Mouse (Mus musculus): Measurements from ENCODE around the gene Schip1. TPM values are rescaled to one million over a fixed set of nuclear protein-coding genes. Genes with fewer than 3 reads are reported as not detected.
"Not testable (repeated sequence)": the region's sequence is repeated elsewhere in the genome, so short reads cannot be mapped to it uniquely, and the experiment has no call there.

The Schip1 gene
- 100 to 1,000 TPM; 200 to 207 TPM for total RNA-seq (2021)

DNA sequence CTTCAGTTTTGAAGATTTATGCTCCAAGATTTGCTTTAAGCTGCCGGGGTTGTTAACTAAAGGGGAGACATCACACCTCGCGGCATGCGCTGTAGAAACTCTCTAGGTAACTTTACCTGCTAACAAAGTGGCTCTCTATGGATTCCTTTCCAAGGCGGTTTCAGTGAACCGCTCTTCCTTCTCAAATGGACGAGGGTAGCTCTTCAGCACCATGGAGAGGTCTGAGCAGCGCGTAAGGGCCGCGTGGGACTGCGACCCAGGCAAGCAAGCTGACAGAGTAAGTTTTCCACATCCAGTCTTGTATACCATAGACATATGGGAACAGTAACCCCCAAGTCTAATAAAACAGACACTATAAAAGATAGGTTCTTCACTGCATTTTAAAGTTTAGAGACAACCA, at the start of gene Schip1:
Gene Schip1, plus strand, starts transcription at position 72 of the 400 bp plus-strand sequence.
- DNase-seq (ENCODE audit: low spot score): no peak
- intact Hi-C loops (cut with DNase I): no loop called here

GRCm38 (mm10) chr3:68015786-68016185, 48.8 kb upstream of the Schip1 start:
- no peak for DNase-seq (ENCODE audit: low spot score)
- intact Hi-C loops (cut with DNase I): no loop called here

DNA sequence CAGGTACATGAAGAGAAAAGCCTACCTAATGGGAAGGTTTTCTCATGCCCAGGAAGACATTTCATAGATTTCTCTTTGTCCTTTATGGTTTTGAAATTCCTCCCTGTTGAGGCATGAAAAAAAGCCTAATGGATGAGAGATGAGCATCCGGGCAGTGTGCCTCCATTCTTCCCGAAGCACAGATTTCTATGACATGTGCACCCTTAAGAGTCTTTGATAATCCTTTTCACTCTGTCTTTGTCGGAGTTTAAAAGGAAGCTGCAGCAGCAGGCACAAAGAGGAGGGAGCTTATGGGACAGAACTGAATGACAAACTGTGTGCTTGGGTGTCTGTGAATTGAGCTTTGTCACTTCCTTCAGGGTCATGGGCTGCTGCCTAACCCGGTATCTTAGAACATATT, 45.2 kb upstream of the Schip1 start:
- intact Hi-C loops (cut with DNase I): no loop called here
- DNase-seq (ENCODE audit: low spot score): no peak

DNA sequence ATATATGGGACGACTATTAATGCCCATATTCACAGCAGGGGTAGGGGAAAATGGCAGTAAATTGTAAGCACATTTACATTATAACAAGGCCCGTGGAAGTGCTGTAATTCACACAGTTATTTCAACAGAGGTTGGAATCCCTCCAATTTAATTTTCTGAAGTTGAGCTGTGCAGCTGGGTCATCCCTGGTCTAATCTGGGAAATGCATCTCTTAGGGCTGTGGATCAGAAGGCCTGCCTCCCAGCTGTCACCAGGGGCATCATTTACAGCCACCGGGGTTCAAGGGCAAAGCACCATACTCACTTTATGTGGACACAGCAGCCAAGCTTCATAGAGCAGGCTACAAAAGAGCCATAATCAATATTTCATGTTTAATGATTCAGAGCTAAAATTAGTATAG, 28.5 kb upstream of the Schip1 start:
- DNase-seq (ENCODE audit: low spot score): no peak
- intact Hi-C loops (cut with DNase I): no loop called here

DNA sequence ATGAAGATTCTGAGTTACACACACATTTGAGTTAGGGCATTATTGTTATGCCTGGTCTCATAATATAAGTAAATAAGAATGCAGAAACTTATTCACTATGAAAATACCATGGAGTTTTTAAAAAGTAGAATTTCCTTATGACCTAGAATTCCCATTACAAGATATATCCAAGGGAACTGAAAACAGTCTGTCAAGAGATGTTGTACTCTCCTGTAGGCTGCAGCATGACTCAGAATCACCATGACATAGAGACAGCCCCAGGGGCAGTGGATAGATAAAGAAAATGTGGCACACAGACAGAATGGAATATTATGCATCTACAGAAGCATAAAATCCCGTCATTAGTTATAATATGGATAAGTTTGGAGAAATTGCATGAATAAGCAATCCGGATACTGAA, 21.7 kb upstream of the Schip1 start:
- no peak for DNase-seq (ENCODE audit: low spot score)
- intact Hi-C loops (cut with DNase I): no loop called here

GRCm38 (mm10) chr3:68045475-68046416, 18.9 kb upstream of the Schip1 start:
- no peak for DNase-seq (ENCODE audit: low spot score)
- intact Hi-C loops (cut with DNase I): loop anchor here (2.0 kb wide), 2 partner anchors 421 to 533 kb away; no protein-coding TSS in a partner anchor

DNA sequence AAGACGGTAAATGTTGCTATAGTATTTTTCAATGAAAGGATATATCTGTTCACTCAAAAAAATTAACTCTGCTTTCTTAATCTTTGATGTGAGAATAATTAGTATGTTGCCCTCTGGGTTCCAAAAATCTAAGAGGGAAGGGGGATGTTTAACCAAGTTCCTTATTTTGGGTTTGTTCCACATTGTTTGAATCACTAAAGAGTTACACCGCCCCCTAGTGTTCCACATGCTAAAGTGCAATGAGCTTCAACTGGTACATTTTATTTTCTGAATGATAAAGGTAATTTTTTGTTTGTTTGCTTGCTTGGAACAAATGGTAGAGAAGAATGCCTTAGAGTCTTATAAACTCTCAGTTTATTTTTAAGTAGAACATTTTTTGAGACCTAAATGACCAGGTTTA, 11.1 kb upstream of the Schip1 start:
- intact Hi-C loops (cut with DNase I): loop anchor here (10.0 kb wide), 1 partner anchor 661 kb away; no protein-coding TSS in a partner anchor
- DNase-seq (ENCODE audit: low spot score): no peak

GRCm38 (mm10) chr3:68055071-68055470, 9.5 kb upstream of the Schip1 start:
- intact Hi-C loops (cut with DNase I): loop anchor here (5.0 to 10.0 kb wide), 3 partner anchors 442 to 660 kb away; no protein-coding TSS in a partner anchor
- no peak for DNase-seq (ENCODE audit: low spot score)

- DNase-seq (ENCODE audit: low spot score): peak; percentile 17
These were observed 8.0 kb upstream of the Schip1 start for GRCm38 (mm10) chr3:68056373-68057275.

DNA sequence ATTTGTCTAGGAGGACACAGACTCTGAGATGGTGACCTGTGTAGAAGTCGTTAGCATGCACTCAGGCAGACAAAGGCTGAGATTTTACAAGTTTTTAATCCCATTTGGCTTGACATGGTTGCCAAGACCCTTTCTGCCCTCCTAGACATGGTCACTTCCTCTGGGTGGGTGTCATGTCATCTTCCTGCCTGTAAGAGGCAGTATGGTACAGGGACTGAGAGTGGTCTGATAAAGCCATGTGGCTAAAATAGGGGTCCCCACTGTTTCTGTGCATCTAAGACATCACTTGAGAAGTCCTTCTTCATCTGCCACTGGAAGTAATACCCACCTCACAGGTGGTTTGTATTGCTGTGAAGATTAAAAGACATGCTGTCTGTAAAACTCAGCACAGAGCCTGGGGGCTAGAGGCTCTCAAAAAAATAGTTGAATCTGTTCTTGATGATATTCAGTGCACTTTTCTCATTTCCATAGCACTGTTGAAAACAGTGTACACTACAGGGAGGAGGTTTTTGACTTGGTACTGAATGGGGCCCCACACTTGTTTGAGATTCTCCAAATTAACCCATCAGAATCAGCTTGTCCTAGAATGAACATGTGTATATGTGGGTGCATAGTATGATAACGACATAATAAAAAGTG, 5.3 kb upstream of the Schip1 start:
- no peak for DNase-seq (ENCODE audit: low spot score)
- intact Hi-C loops (cut with DNase I): loop anchor here (5.0 to 10.0 kb wide), 3 partner anchors 438 to 656 kb away; no protein-coding TSS in a partner anchor

More at GRCm38 (mm10) chr3:68056373-68057275, 8.0 kb upstream of the Schip1 start:
- intact Hi-C loops (cut with DNase I): loop anchor here (1.0 to 10.0 kb wide), 4 partner anchors 441 to 658 kb away; no protein-coding TSS in a partner anchor

DNA sequence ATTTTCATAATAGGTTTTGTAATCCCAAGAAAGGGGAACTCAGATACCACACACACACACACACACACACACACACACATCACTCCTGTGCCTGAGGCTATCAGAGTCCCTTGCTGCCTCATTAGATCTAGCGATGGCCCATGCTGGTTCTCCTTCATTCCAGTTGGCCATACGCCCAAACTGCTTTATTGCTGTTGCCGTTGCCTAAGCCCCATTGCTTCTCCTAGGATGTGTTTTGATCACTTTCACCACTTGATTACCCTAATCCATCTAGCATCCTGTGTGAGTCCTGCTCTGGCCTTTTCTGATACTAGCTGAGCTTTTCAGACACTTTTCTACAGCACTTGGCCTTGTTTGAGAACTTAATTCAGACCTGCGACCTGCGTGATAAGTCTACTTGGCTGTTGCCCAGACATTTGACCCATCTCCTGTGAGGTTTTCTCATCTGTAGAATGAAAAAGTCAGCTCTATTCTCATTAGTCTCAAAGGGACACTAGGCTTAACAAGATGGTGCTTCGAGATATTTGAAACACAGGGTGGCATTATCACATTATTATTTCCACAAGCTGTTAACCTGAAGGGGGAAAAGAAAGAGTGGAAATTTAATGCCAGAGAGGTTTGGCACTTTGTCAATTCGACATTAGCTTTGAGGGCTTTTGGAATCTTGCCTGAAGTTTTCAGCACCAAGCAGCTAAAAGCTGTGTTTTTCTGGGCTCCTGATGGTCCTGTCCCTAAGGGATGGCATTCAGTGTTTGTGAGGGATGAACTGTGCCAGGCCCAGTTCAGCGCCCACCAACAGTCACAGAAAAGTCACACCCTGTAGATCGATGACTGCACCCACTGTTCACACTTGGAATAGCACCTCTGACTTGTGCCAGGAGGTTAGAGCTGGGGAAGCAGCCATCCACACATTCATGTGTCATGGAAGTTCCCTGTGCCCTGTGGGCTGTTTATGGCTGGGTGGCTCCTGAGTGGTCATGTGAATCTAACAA, 7.1 kb downstream of the Schip1 start:
- intact Hi-C loops (cut with DNase I): no loop called here
- DNase-seq (ENCODE audit: low spot score): no peak

DNA sequence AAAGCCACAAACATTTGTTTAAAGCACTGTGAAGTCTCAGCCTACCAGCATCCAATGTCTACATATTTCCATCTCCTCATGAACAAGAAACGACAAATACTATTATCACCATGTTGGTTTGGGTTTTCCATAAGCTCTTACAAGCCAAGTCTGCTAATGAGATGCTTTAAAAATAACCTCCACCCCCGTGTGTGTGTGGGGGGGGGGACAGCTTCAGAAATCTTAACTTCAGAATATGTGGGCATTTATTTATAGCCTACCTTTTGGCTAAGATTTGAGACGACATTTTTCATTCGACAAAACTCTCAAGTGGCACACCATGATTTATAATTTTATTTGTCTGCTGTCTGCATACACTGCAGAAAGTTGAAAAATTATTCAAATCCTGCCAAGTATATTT, 12.8 kb downstream of the Schip1 start:
- no peak for DNase-seq (ENCODE audit: low spot score)
- intact Hi-C loops (cut with DNase I): no loop called here

DNA sequence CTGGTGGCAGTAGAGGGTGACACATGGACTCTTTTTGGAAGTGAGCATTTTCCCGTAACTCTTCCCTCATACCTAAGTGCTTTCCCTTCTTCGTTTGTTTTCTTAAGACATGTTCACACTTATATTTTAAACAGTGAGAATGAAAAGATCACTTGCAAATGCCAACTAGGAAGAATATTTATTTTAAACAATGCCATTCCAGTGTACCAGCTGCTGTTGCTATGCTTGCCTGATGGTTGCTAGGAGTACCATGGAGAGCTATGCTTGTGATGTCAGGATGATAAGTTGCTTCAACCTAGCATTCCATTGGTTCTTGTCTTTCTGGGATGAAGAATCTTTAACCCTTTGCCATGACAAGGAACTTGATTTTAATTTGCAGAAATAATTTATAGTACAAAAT, 20.4 kb downstream of the Schip1 start:
- intact Hi-C loops (cut with DNase I): no loop called here

GRCm38 (mm10) chr3:68092108-68092507, 27.5 kb downstream of the Schip1 start:
- no peak for DNase-seq (ENCODE audit: low spot score)
- intact Hi-C loops (cut with DNase I): no loop called here

More for the DNA sequence above, 20.4 kb downstream of the Schip1 start:
- no peak for DNase-seq (ENCODE audit: low spot score)

DNA sequence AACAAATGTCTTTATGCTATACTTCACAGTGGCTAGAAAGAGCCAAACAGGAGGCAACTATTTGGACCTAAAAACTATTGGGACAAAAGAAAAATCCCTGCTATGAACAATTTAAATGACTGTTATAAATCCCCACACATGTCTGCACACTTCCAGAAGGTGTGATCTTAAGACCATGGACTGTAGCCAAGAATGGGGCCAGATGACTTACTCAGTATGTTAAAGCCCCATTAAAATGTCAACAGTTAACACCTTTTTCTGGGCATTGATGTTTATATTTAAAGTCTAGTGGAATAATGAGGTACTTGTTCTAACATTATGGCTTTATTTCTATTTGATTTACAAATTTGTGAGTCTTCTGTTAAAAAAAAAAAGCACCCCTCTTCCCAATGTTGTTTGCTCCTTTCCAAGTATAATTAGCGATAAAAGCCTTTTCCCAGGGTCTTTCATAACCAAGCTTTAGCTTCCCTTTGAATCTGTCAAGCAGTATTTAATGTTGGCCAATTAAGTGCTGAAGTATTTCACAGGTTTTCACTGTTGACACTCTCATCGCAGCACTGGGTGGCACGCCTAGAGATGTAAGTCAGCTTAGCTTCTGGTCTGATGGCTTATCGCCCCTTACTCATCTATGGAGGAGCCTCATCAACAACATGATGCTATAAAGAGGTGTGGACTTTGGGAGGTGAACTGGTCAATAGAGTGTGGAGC, 32.3 kb downstream of the Schip1 start:
- DNase-seq (ENCODE audit: low spot score): no peak
- intact Hi-C loops (cut with DNase I): no loop called here

- intact Hi-C loops (cut with DNase I): not testable (repeated sequence)
These were observed 35.0 kb downstream of the Schip1 start for GRCm38 (mm10) chr3:68099561-68099960.

DNA sequence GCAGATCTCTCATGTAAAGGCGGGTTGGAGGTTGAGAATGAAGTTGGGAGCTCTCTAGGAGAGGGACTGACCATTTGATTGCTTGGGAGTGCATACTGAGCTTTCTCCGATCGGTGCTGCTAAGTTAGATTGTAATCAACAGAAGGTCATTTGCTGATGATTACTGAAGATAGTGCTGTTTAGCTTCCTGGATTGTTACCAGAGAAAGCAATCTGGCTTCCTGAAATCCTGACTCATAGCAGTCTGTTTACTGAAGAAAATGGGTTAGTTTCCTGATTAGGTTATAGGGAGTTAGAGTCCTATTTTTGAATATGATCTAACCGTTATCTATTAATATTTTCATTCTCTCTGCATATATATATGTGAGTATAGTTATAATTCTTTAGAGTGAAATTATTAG, 36.7 kb downstream of the Schip1 start:
- DNase-seq (ENCODE audit: low spot score): no peak
- intact Hi-C loops (cut with DNase I): no loop called here

More at GRCm38 (mm10) chr3:68099561-68099960, 35.0 kb downstream of the Schip1 start:
- DNase-seq (ENCODE audit: low spot score): not testable (repeated sequence)

Data from heart, postnatal 25 days (tissue).